Mouse (Mus musculus) neutrophil, adult 5-6 weeks (primary cell): ENCODE data around the gene Cdk4. TPM values are rescaled to one million over a fixed set of nuclear protein-coding genes. Genes with fewer than 3 reads are reported as not detected.

Experiments used
- ATAC-seq: fragments of 151-379, 151-347 bp; 2 replicates; pipeline ENCODE4 v1.8.0; 2017; ENCODE audit warnings: mild to moderate bottlenecking, moderate TSS enrichment; ENCODE audit not compliant: insufficient number of reproducible peaks, poor library complexity, low FRiP score, severe bottlenecking; ENCODE audit errors: extremely low read depth
- total RNA-seq: library from RNA; stranded (forward); fragments of 200-1000 nt; gene quantifications from 2 replicates; pipeline ENCODE4 v1.2.3, GENCODE M21; 2017

The Cdk4 gene
- total RNA-seq, 1 experiment from 2014 or later = 31.7 TPM

- ATAC-seq = no peak
Measured at GRCm38 (mm10) chr10:127085633-127086032, 22.3 kb downstream of the Cdk4 start.

GRCm38 (mm10) chr10:127090560-127091411 is 27.5 kb downstream of the Cdk4 start:
- no peak for ATAC-seq

- no peak for ATAC-seq
Measured at GRCm38 (mm10) chr10:127091507-127092396, 28.4 kb downstream of the Cdk4 start.

- no peak for ATAC-seq
Measured at GRCm38 (mm10) chr10:127092742-127093141, 29.4 kb downstream of the Cdk4 start.

GRCm38 (mm10) chr10:127094382-127094802 is 31.1 kb downstream of the Cdk4 start:
- no peak for ATAC-seq

- ATAC-seq = no peak
Measured at GRCm38 (mm10) chr10:127098514-127098913, 35.2 kb downstream of the Cdk4 start.

GRCm38 (mm10) chr10:127099191-127099590 is 35.9 kb downstream of the Cdk4 start:
- ATAC-seq = no peak

GRCm38 (mm10) chr10:127099868-127100267 is 36.5 kb downstream of the Cdk4 start:
- no peak for ATAC-seq

- no peak for ATAC-seq
Measured at GRCm38 (mm10) chr10:127100414-127100813, 37.1 kb downstream of the Cdk4 start.

GRCm38 (mm10) chr10:127101151-127101550 is 37.8 kb downstream of the Cdk4 start:
- ATAC-seq = no peak

- peak; percentile 54 for ATAC-seq
Measured at GRCm38 (mm10) chr10:127103631-127104030, 40.3 kb downstream of the Cdk4 start.

- no peak for ATAC-seq
Measured at GRCm38 (mm10) chr10:127107563-127108261, 44.4 kb downstream of the Cdk4 start.

GRCm38 (mm10) chr10:127108262-127108583 is 44.9 kb downstream of the Cdk4 start:
- ATAC-seq = no peak

GRCm38 (mm10) chr10:127111001-127111887 is 47.9 kb downstream of the Cdk4 start:
- ATAC-seq = no peak

- no peak for ATAC-seq
Measured at GRCm38 (mm10) chr10:127114408-127114807, 51.1 kb downstream of the Cdk4 start.

- ATAC-seq = no peak; the same call in 1 of the 2 replicates
Measured at GRCm38 (mm10) chr10:127115068-127115467, 51.7 kb downstream of the Cdk4 start.
